In the genomic region with DNA sequence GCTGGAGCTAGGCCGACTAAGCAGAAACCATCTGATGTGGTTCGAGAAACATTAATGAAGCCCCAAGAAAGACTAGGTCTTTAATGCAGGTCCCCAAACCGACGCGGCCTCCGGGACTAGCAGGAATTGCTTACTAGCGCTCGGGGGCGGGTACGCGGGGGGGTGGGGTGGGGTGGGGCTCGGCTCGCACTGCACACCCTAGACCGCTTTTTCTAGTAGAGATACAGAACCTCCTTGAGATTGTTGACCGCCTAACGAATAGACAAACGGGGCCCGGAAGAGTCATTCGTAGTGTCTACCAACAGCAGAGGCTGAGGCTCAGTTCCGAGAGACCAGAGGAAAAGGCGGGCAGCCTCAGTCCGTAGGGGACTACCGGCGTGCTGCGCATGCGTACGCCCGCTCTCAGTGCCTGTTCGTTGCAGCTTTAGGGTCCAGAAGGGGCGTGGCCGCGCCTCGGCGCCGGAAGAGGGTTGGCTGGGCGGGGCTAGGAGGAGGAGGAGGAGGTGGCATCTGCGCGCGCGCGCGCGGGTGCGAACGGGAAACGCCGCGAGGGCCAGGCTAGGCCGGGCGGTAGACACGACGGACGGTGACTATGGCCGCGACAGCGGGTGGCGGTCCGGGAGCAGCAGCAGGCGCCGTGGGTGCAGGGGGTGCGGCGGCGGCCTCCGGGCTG, we compare ENCODE assay signal across 8 mouse cellular contexts. TPM values are rescaled to one million over a fixed set of nuclear protein-coding genes. Genes with fewer than 3 reads are reported as not detected.
DNase-seq lines count a peak whose midpoint lies in the region; ATAC-seq and TF ChIP-seq lines count a peak whose summit lies in the region.

No protein-coding gene starts in this region.

- H3K4me3 ChIP-seq in embryonic facial prominence, embryonic 14.5 days (ENCODE audit: low read depth, low read length) = peak overlapping the region; percentile 95
- H3K4me3 ChIP-seq in heart, adult 2 months = peak overlapping the region; percentile 85
- peak overlapping the region; percentile 92 for H3K4me3 ChIP-seq in limb, embryonic 13.5 days
- H3K4me3 ChIP-seq in midbrain, embryonic 16.5 days (ENCODE audit: low read depth, low read length) = peak overlapping the region; percentile 80

- peak overlapping the region; percentile 99 for H3K9ac ChIP-seq in embryonic facial prominence, embryonic 14.5 days (ENCODE audit: low read depth, low read length)
- H3K9ac ChIP-seq in heart, adult 2 months (ENCODE audit: low read depth, low read length) = peak overlapping the region; percentile 81
- peak overlapping the region; percentile 98 for H3K9ac ChIP-seq in limb, embryonic 13.5 days
- peak overlapping the region; percentile 80 for H3K9ac ChIP-seq in midbrain, embryonic 16.5 days (ENCODE audit: low read depth, low read length)

- no peaks in the 10 kb centered on the region for H3K9me3 ChIP-seq in embryonic facial prominence, embryonic 14.5 days (ENCODE audit: control insufficient read depth, low read length)
- H3K9me3 ChIP-seq in limb, embryonic 13.5 days = no peaks in the 10 kb centered on the region
- H3K9me3 ChIP-seq in midbrain, embryonic 16.5 days (replicated peaks; ENCODE audit: control insufficient read depth, low read length, poor library complexity, severe bottlenecking) = no peaks in the 10 kb centered on the region

- WGBS in embryonic facial prominence, embryonic 14.5 days = 2% methylated on average over 19 of the region's 64 CpGs
- WGBS in heart, adult 2 months = under 1% methylated on average over 60 of the region's 64 CpGs
- under 1% methylated on average over 64 of the region's 64 CpGs for WGBS in limb, embryonic 13.5 days
- under 1% methylated on average over 64 of the region's 64 CpGs for WGBS in midbrain, embryonic 16.5 days

- peak; percentile 96 for TF ChIP-seq POLR2A in heart, adult 2 months (IDR thresholded peaks at IDR 0.05; ENCODE audit: insufficient read depth, low read depth, low read length)

- H3K27ac ChIP-seq in embryonic facial prominence, embryonic 14.5 days (replicated peaks; ENCODE audit: low read depth, low read length) = peak overlapping the region; percentile 93
- H3K27ac ChIP-seq in heart, adult 2 months = peak overlapping the region; percentile 90
- peak overlapping the region; percentile 94 for H3K27ac ChIP-seq in limb, embryonic 13.5 days
- peak overlapping the region; percentile 91 for H3K27ac ChIP-seq in midbrain, embryonic 16.5 days (ENCODE audit: low read length)

- no peak for TF ChIP-seq CTCF in heart, adult 2 months (IDR thresholded peaks at IDR 0.05)

- ATAC-seq in embryonic facial prominence, embryonic 14.5 days (ENCODE audit: low read depth) = peak; percentile 97
- peak; percentile 95 for ATAC-seq in limb, embryonic 13.5 days (ENCODE audit: low FRiP score, low read depth)
- peak; percentile 96 for ATAC-seq in midbrain, embryonic 16.5 days

- H3K4me1 ChIP-seq in embryonic facial prominence, embryonic 14.5 days (ENCODE audit: control insufficient read depth, insufficient read depth, low read length) = peaks cover 8% of the 10 kb centered on the region; the same call in 1 of the 2 replicates
- no peaks in the 10 kb centered on the region; the same call in none of the 2 replicates for H3K4me1 ChIP-seq in heart, adult 2 months (ENCODE audit: control insufficient read depth, insufficient read depth, low read length)
- H3K4me1 ChIP-seq in limb, embryonic 13.5 days = peaks cover 20% of the 10 kb centered on the region
- H3K4me1 ChIP-seq in midbrain, embryonic 16.5 days (ENCODE audit: control insufficient read depth, insufficient read depth, low read length) = peaks cover 35% of the 10 kb centered on the region

- H3K79me2 ChIP-seq in heart, adult 2 months (replicated peaks; ENCODE audit: control insufficient read depth, insufficient read depth, low read length) = peaks cover 2% of the 10 kb centered on the region

- intact Hi-C loops in heart, adult 2 months (cut with DNase I) = loop anchor here (1.0 to 2.0 kb wide), 2 partner anchors 14 to 31 kb away; a partner anchor contains a TSS

- H3K36me3 ChIP-seq in embryonic facial prominence, embryonic 14.5 days (ENCODE audit: control insufficient read depth, insufficient read depth, low read length) = peaks cover 17% of the 10 kb centered on the region
- peaks cover 2% of the 10 kb centered on the region; the same call in 1 of the 2 replicates for H3K36me3 ChIP-seq in heart, adult 2 months (ENCODE audit: control insufficient read depth, insufficient read depth, low read length)
- H3K36me3 ChIP-seq in limb, embryonic 13.5 days = peaks cover 31% of the 10 kb centered on the region
- H3K36me3 ChIP-seq in midbrain, embryonic 16.5 days (ENCODE audit: control insufficient read depth, insufficient read depth, low read length) = no peaks in the 10 kb centered on the region

- DNase-seq in 3T3-L1 (ENCODE audit: low read depth, low spot score) = peak; percentile 98
- DNase-seq in adrenal gland, postnatal 4 days (ENCODE audit: low spot score in 2 of 2) = peak; percentile 96 to 100
- DNase-seq in embryonic facial prominence, embryonic 14.5 days (ENCODE audit: low spot score) = peak; percentile 99
- DNase-seq in heart, adult 2 months = peak; percentile 99 to 100
- DNase-seq in kidney, adult 8-10 months = peak; percentile 99
- peak; percentile 98 to 100 for DNase-seq in spleen, postnatal 10 days (ENCODE audit: low spot score in 2 of 2)

- H3K27me3 ChIP-seq in embryonic facial prominence, embryonic 14.5 days (replicated peaks; ENCODE audit: control insufficient read depth, insufficient read depth, low read length) = no peaks in the 10 kb centered on the region
- no peaks in the 10 kb centered on the region for H3K27me3 ChIP-seq in heart, adult 2 months (ENCODE audit: control insufficient read depth, insufficient read depth, low read length)
- no peaks in the 10 kb centered on the region for H3K27me3 ChIP-seq in limb, embryonic 13.5 days
- no peaks in the 10 kb centered on the region for H3K27me3 ChIP-seq in midbrain, embryonic 16.5 days (ENCODE audit: control insufficient read depth, insufficient read depth, low read depth, low read length)

- H3K4me2 ChIP-seq in embryonic facial prominence, embryonic 14.5 days (ENCODE audit: low read depth, low read length) = peak overlapping the region; percentile 64
- H3K4me2 ChIP-seq in limb, embryonic 13.5 days (replicated peaks) = peak overlapping the region; percentile 66
- H3K4me2 ChIP-seq in midbrain, embryonic 16.5 days (ENCODE audit: low read length) = peak overlapping the region; percentile 68

- no peak for TF ChIP-seq EP300 in heart, adult 2 months (IDR thresholded peaks at IDR 0.05; ENCODE audit: insufficient read depth, low read depth, low read length)

RNA-seq across cellular contexts. Expression of a gene that starts 14.0 kb away (rescaled TPM):
- total RNA-seq in adrenal gland, postnatal 4 days (2021) = 100 to 1,000 TPM; 102 to 111 TPM
- polyA plus RNA-seq in embryonic facial prominence, embryonic 14.5 days (2014; fragmentation: Nextera tagmentation; extraction: Ambion mirVana) = 110 and 120 TPM in 2 replicates
- total RNA-seq in heart, adult 2 months (2021) = 10 to 100 TPM; 64.8 to 68.6 TPM
- 56.7 and 73.5 TPM in 2 replicates for polyA plus RNA-seq in heart, adult 2 months (2012; rRNA removed)
- polyA plus RNA-seq in limb, embryonic 13.5 days (2015; fragmentation: Nextera tagmentation; extraction: Ambion mirVana) = 158 TPM in 2 replicates
- polyA plus RNA-seq in midbrain, embryonic 16.5 days (2015; fragmentation: Nextera tagmentation; extraction: Ambion mirVana) = 177 and 187 TPM in 2 replicates

RNA-seq across cellular contexts. Expression of a gene that starts 14.2 kb away (rescaled TPM):
- 100 to 1,000 TPM in 1 of 2 experiments, 10 to 100 TPM in 1; 90.4 to 100 TPM for total RNA-seq in adrenal gland, postnatal 4 days (2021)
- 105 and 122 TPM in 2 replicates for polyA plus RNA-seq in embryonic facial prominence, embryonic 14.5 days (2014; fragmentation: Nextera tagmentation; extraction: Ambion mirVana)
- 10 to 100 TPM; 24.1 to 25.2 TPM for total RNA-seq in heart, adult 2 months (2021)
- polyA plus RNA-seq in heart, adult 2 months (2012; rRNA removed) = 8.4 and 10.6 TPM in 2 replicates
- 174 and 188 TPM in 2 replicates for polyA plus RNA-seq in limb, embryonic 13.5 days (2015; fragmentation: Nextera tagmentation; extraction: Ambion mirVana)
- polyA plus RNA-seq in midbrain, embryonic 16.5 days (2015; fragmentation: Nextera tagmentation; extraction: Ambion mirVana) = 80.0 and 105 TPM in 2 replicates

Comparison
In these comparisons a context has a peak if more than half of its experiments do, and no peak if none do; other contexts are left out.
1. Peak in every context shown above with its lines: DNase-seq, ATAC-seq, H3K4me3 ChIP-seq and H3K27ac ChIP-seq.